Mouse (Mus musculus) cerebellum, postnatal 14 days (tissue): ENCODE results near the gene Ubl5.
"Not testable (repeated sequence)": the region's sequence is repeated elsewhere in the genome, so short reads cannot be mapped to it uniquely, and the experiment has no call there.

ENCODE experiments used
- DNase-seq, 2 experiments: peaks; one replicate each; pipeline ENCODE4 v3.0.0; 2021; ENCODE audit warnings: mixed read lengths in 2 of 2

Ubl5 gene

GRCm38 (mm10) chr9:20662325-20662724, 19.6 kb downstream of the Ubl5 start:
- DNase-seq: peak; percentile 83 to 91

- DNase-seq: no peak
These were observed 20.2 kb downstream of the Ubl5 start for GRCm38 (mm10) chr9:20662874-20663273.

- DNase-seq: no peak
These were observed 21.3 kb downstream of the Ubl5 start for GRCm38 (mm10) chr9:20663956-20664355.

GRCm38 (mm10) chr9:20664366-20664765, 21.7 kb downstream of the Ubl5 start:
- no peak for DNase-seq

- DNase-seq: no peak
These were observed 22.4 kb downstream of the Ubl5 start for GRCm38 (mm10) chr9:20664982-20665637.

GRCm38 (mm10) chr9:20665925-20666324, 23.2 kb downstream of the Ubl5 start:
- DNase-seq: no peak

- DNase-seq: no peak
These were observed 23.9 kb downstream of the Ubl5 start for GRCm38 (mm10) chr9:20666510-20667034.

- no peak for DNase-seq
These were observed 25.4 kb downstream of the Ubl5 start for GRCm38 (mm10) chr9:20668065-20668464.

GRCm38 (mm10) chr9:20672047-20672446, 29.4 kb downstream of the Ubl5 start:
- DNase-seq: no peak

- no peak for DNase-seq
These were observed 35.2 kb downstream of the Ubl5 start for GRCm38 (mm10) chr9:20677892-20678291.

- no peak for DNase-seq
These were observed 37.8 kb downstream of the Ubl5 start for GRCm38 (mm10) chr9:20680378-20680958.

GRCm38 (mm10) chr9:20681546-20682388, 39.1 kb downstream of the Ubl5 start:
- no peak for DNase-seq

GRCm38 (mm10) chr9:20682389-20682722, 39.7 kb downstream of the Ubl5 start:
- no peak for DNase-seq

- peak in 1 of 2 experiments; percentile 29 for DNase-seq
These were observed 42.6 kb downstream of the Ubl5 start for GRCm38 (mm10) chr9:20685081-20685861.

- no peak for DNase-seq
These were observed 46.7 kb downstream of the Ubl5 start for GRCm38 (mm10) chr9:20689403-20689802.

GRCm38 (mm10) chr9:20689913-20690312, 47.2 kb downstream of the Ubl5 start:
- DNase-seq: no peak

- not testable (repeated sequence) for DNase-seq
These were observed 47.8 kb downstream of the Ubl5 start for GRCm38 (mm10) chr9:20690449-20690848.

GRCm38 (mm10) chr9:20692863-20693262, 50.2 kb downstream of the Ubl5 start:
- DNase-seq: no peak

- peak; percentile 17 to 31 for DNase-seq
These were observed 52.1 kb downstream of the Ubl5 start for GRCm38 (mm10) chr9:20694721-20695235.

GRCm38 (mm10) chr9:20696107-20696712, 53.5 kb downstream of the Ubl5 start:
- no peak for DNase-seq
